Mouse (Mus musculus): Measurements from ENCODE around the gene Ubap2l.

Gene Ubap2l

DNA sequence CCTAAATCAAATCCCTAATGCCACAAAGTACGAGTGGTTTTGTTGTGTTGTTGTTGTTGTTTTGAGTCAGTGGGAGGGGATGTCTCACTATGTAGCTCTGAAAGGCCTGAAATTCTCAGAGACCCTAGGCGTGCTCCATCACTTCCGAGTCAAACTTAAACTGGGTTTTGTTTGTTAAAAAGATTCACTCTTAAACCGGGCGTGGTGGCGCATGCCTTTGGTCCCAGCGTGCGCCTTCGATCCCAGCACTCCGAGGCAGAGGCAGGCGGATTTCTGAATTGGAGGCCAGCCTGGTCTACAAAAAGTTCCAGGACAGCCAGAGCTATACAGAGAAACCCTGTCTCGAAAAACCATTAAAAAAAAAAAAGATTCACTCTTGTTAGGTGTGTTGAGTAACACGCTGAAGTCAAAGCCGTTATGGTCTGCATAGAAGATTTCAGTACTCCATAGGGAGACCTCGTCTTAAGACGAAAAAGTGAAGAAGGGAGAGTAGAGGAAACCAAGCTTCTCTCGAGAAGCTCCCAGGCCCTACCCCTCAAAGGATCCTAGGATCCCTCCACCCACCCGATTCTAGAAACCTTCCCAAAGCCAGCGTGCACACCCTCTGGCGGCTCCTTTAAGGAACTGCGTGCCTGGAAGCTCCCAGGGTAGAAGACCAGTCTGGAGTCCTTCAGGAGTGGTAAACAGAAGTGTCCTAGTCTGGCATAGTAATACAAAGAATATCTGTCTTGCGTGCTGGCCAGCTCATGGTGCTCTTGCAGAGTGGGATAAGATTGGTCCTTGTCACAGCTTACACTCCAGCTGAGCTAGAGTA is 88.3 kb downstream of the Ubap2l start:
- POLR2A ChIA-PET = interaction anchor here (0.5 to 7.8 kb wide), 49 partner anchors 8 to 483 kb away, joined by 3 to 59 read pairs (median 4); partner anchors contain the start of genes Hax1 (in 2 of the 4), Gatad2b (in 1 of the 4), Il6ra (in 1 of the 4) and Slc39a1 (in 1 of the 4)
- CTCF ChIA-PET = interaction anchor here (0.5 to 7.6 kb wide), 69 partner anchors 8 to 1826 kb away, joined by 3 to 107 read pairs (median 4); partner anchors contain the start of genes Hax1 (in 2 of the 4) and Il6ra (in 1 of the 4)

DNA sequence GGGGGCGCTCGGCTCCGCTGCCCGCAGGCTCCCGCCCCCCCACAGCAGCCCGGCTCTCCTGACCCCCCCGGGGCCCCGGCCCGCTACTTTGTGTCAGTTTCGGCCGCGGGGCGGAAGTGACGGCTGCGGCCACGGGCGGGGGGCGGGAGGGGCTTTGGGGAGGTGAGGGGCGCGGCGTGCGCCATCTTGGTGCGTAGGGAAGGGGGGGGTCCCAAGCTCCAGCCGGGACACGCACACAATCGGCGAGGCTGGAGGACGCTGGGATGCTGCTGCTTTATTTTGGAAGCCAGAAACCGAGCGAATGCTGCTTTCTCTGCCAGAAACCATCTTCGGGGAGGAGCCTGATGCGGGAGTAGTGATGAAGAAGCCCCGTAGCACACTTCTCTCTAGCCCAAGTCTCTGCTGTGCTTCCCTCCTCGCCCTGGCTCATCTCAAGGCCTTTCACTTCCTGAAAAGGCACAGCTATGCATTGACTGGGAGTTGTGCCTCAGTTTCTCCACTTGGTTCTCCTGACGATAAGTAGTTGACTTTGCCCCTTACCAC is 89.1 kb downstream of the Ubap2l start, which contains the start of gene Atp8b2:
TSS of gene Atp8b2 (minus strand) at position 288 of the 543 bp plus-strand sequence.
- CTCF ChIA-PET = interaction anchor here (0.6 to 7.6 kb wide), 22 partner anchors 9 to 514 kb away, joined by 3 to 107 read pairs (median 5); no protein-coding TSS in a partner anchor
- POLR2A ChIA-PET = interaction anchor here (0.5 to 7.8 kb wide), 37 partner anchors 8 to 550 kb away, joined by 3 to 59 read pairs (median 4); partner anchors contain the start of genes Hax1 (in 2 of the 4) and Gatad2b (in 1 of the 4)

DNA sequence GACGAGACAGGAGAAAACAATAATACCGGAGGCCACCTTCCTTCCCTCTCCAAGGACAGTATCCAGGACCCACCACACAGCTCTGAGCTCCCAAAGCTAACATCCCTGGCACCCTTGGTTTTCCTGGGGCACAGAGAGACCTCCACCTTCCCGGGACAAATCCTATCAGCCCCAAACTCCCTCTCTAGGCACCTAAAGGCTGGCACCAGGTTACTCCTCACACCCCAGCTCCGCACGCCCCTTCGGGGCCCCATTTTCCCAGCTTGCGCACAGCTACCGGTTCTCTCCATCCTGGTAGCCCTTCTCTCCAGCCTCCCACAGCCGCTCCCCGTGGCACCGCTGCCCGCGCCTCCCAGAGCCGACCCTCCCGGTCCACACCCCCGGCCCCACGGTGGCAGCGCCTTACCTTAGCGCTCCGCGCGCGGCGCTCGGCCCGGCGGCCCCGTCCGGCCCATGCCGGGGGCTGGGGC is 89.6 kb downstream of the Ubap2l start:
- CTCF ChIA-PET = interaction anchor here (0.5 to 7.6 kb wide), 10 partner anchors 8 to 178 kb away, joined by 3 to 107 read pairs (median 7); no protein-coding TSS in a partner anchor
- POLR2A ChIA-PET = interaction anchor here in 3 of 4 experiments (0.5 to 7.8 kb wide), 22 partner anchors 8 to 550 kb away, joined by 3 to 59 read pairs (median 4); partner anchors contain the start of genes Hax1 (in 2 of the 3), Gatad2b (in 1 of the 3) and Il6ra (in 1 of the 3)

DNA sequence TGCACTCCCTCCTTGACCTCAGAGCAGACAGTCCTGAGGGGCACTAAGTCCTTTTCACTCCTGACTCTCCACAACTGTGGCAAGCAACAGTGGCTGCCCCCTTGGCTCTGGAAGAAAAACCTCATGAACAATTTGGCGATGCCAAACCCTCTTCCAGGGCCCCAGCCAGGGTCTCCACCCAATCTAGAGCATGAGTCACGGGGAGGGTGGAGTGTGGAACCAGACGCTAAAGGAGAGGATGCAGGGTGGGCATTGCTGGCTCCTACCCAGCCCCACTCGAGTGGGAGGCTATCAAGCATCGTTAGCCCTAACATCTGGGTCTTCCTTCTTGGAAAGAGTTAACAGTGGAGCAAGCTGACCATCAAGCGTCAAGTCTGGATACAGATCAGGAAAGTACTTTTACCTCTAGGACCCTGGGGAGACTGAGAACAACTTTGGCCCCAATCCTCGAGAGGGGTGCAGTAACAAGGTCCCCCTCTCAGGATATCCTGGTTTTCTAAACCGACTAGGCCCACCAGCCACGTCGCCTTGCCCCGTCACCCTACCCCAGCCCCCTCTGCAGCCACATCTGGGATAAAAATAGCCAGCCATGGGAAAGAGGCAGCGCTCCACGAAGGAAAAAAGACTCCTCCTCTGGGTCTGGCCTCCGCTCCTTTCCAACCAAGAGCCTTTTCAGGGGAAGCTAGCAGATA is 90.2 kb downstream of the Ubap2l start:
- ChIA-PET POLR2A (interaction anchor here in 2 of 4 experiments (0.8 to 7.8 kb wide), 18 partner anchors 7 to 551 kb away, joined by 3 to 59 read pairs (median 4); partner anchors contain the start of genes Hax1 (in 2 of the 2) and Il6ra (in 1 of the 2)), CTCF (interaction anchor here (0.5 to 7.6 kb wide), 10 partner anchors 7 to 178 kb away, joined by 3 to 107 read pairs (median 7); no protein-coding TSS in a partner anchor)

DNA sequence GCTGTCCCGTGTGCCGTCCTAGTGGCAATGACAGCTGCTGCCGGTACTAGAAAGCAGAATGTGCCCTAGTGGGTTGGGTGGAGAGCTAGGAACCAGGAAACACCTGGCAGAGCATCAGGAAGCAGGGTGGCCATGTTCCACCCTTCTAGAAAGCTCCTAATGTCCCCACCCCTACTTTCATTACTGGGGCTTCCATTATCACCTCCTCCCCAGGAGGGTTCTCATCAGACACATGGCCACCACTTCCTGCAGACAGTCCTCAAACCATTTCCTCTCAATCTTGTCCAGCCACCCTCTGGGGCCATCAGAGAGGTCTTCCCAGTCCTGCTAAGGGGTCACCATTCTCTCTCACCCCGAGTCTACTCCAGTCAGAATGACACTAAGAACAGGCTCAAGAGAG is 91.0 kb downstream of the Ubap2l start:
- CTCF ChIA-PET = interaction anchor here (0.5 to 2.2 kb wide), 6 partner anchors 9 to 583 kb away, joined by 3 to 15 read pairs (median 3); no protein-coding TSS in a partner anchor
- POLR2A ChIA-PET = interaction anchor here in 2 of 4 experiments (1.5 to 4.0 kb wide), 7 partner anchors 9 to 138 kb away, joined by 3 to 20 read pairs (median 6); partner anchors contain the start of gene Hax1 (in 2 of the 2)

DNA sequence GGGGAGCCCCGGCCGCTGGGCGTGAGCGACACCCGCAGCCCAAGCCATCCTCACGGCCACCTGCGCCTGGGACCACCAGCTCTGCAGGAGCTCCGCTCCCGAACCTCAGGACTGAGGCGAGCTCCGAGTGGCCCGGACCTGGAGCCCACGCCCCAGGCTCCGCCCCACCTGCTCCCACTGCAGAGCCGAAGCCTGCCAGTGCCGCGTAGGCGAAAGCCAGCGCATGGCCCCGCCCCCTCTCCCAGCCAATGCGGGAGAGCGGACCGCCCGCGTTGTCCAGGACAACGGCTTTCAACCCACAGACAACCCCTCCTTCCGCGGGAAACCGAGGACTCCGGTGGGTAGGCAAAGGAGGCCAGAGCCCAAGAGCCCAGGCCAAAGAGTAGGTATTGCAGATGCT is 92.0 kb downstream of the Ubap2l start:
- ChIA-PET CTCF (interaction anchor here in 3 of 4 experiments (0.5 to 2.2 kb wide), 9 partner anchors 9 to 155 kb away, joined by 3 to 15 read pairs (median 4); no protein-coding TSS in a partner anchor), POLR2A (interaction anchor here (0.6 to 4.0 kb wide), 34 partner anchors 9 to 552 kb away, joined by 3 to 20 read pairs (median 4); partner anchors contain the start of genes Il6ra (in 3 of the 4), Hax1 (in 2 of the 4), Pbxip1 (in 1 of the 4) and Slc39a1 (in 1 of the 4))

DNA sequence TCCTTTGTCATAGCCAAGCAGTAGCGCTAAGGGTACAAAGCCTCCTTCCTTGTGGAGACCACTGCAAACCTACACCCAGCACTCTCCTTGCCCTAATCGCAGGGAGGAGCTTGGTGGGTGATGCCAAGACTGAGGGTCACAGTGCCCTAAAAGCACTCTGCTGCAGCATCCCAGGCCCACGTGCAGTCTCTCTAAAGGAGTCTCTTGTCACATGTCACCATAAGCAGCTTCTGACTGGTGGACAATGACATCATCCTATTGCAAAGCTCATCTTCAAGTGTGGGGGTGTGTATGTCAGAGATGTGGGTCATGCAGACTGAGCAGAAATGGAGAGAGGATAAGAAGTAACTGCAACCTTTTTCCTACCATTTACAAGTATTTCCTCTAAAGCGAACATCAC is 93.0 kb downstream of the Ubap2l start:
- ChIA-PET POLR2A (interaction anchor here in 3 of 4 experiments (0.6 to 4.0 kb wide), 17 partner anchors 10 to 288 kb away, joined by 3 to 20 read pairs (median 4); partner anchors contain the start of genes Hax1 (in 2 of the 3), Il6ra (in 1 of the 3) and Slc39a1 (in 1 of the 3)), CTCF (interaction anchor here in 2 of 4 experiments (1.8 to 2.2 kb wide), 3 partner anchors 12 to 118 kb away, joined by 5 to 15 read pairs (median 6); no protein-coding TSS in a partner anchor)

DNA sequence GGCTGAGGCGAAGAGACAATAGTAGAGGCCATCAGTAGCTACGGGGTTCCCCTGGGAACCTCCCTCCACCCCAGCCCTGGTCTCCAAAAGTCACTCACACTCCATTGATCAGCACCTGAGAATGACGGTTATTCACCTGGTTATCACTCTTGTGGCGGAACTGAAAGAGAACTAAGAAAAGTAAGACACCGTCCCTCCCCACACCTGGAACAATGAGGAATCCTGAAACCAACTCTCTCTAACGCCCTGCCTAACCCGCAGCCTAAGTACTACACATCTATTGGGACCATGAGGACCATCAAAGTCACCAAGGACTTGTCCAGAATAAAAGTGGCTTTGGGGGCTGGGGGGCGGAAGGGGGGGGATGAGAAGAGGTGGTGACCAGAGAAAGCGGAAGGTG is 94.5 kb downstream of the Ubap2l start:
- CTCF ChIA-PET = interaction anchor here in 1 of 4 experiments (1.0 to 1.9 kb wide), 3 partner anchors 9 to 10 kb away, joined by 4 to 8 read pairs (median 4); no protein-coding TSS in a partner anchor
- POLR2A ChIA-PET = interaction anchor here in 2 of 4 experiments (0.7 to 5.5 kb wide), 9 partner anchors 10 to 1719 kb away, joined by 3 to 36 read pairs (median 11); partner anchors contain the start of gene Hax1 (in 2 of the 2)

DNA sequence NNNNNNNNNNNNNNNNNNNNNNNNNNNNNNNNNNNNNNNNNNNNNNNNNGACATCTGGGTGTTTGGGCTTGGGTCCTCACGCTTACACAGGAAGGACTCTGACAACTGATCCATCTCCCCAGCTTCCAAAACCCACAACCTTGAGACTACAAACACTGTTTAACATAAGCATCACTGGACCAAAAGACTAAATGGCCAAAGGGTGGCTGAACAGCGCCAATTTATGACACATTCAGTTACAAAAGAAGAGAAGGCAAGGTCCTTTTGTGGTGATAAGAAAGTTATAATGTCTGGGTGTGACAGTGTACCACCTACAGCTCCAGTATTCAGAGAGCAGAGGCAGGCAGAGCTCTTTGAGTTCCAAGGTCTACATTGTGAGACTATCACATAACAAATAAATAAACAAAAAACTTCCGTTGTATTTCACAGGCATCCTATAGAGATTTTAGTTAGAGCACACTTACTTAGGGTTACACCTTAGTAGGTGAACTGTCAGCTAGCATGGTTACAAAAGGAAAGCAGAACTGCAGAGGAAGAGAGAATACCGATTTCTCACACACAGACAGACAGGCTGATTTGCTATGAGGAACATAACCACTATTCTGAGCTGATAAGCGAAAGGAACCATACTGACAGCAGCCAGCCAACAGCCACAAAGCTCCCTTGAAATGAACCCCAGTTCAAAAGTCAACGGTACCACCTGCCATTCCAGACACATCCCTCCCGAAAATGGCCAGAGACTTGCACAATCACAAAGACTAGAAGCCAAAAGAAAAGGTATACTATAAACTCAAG is 96.1 kb downstream of the Ubap2l start:
- POLR2A ChIA-PET = interaction anchor here (0.6 to 5.5 kb wide), 34 partner anchors 8 to 535 kb away, joined by 3 to 59 read pairs (median 4); partner anchors contain the start of genes Hax1 (in 3 of the 4), Atp8b2 (in 1 of the 4) and Nup210l (in 1 of the 4)
- CTCF ChIA-PET = interaction anchor here (0.6 to 4.7 kb wide), 13 partner anchors 7 to 754 kb away, joined by 3 to 107 read pairs (median 4); partner anchors contain the start of genes Atp8b2 (in 2 of the 4) and Gba (in 1 of the 4)

DNA sequence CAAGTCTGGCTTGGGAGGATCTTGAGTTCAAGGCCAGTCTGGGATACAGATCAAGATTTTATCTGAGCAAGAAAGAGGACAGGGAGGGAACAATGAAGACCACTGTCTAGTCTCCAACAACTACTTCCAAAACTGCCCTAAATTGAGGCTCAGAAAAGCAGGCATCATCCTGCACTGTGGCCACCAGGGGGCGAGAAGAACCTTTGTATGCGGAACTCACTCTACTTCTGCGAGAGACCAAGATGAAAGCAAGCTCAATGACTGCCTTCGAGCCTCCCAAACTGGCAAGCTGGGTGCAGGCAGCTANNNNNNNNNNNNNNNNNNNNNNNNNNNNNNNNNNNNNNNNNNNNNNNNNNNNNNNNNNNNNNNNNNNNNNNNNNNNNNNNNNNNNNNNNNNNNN is 99.0 kb downstream of the Ubap2l start:
- POLR2A ChIA-PET = interaction anchor here (0.5 to 9.6 kb wide), 22 partner anchors 8 to 328 kb away, joined by 3 to 71 read pairs (median 4); partner anchors contain the start of genes Atp8b2 (in 4 of the 4) and Hax1 (in 2 of the 4)
- CTCF ChIA-PET = interaction anchor here (0.5 to 4.7 kb wide), 66 partner anchors 8 to 539 kb away, joined by 3 to 107 read pairs (median 4); partner anchors contain the start of genes Atp8b2 (in 4 of the 4) and Hax1 (in 1 of the 4)
